Mouse (Mus musculus): Measurements from ENCODE around the gene Ccr10.

- no peak for TF ChIP-seq CTCF (conservative IDR thresholded peaks at IDR 0.05; ENCODE audit: low read length)
- no peak for TF ChIP-seq POU5F1 (IDR thresholded peaks at IDR 0.05; ENCODE audit: borderline replicate concordance, low read length)
- TF ChIP-seq NANOG (IDR thresholded peaks at IDR 0.05; ENCODE audit: borderline replicate concordance, low read length): no peak
Measured at GRCm38 (mm10) chr11:101166357-101166756, 8.9 kb downstream of the Ccr10 start.

Data from E14TG2a.4 (cell line).